Mouse (Mus musculus): ENCODE measurements at regions not wholly inside any gene's neighbourhood (a gene's known extent, or its start where the extent isn't known, plus 50 kb on each side); places are given as distances from the start of the nearest gene placed in this dataset.

- no peak for TF ChIP-seq CTCF (IDR thresholded peaks at IDR 0.05; ENCODE audit: borderline replicate concordance, control insufficient read depth, extremely low read depth, insufficient read depth, low read length, poor library complexity)
- TF ChIP-seq POLR2A (IDR thresholded peaks at IDR 0.05; ENCODE audit: control insufficient read depth, extremely low read depth, insufficient read depth, low read length, poor library complexity): no peak
These were observed 100.4 kb upstream of the Fam180a start for GRCm38 (mm10) chr6:35426301-35426700.

All from thymus, adult 2 months (tissue).